Mouse (Mus musculus): ENCODE results near the gene Myt1l.

- peak; percentile 82 for TF ChIP-seq CTCF (IDR thresholded peaks at IDR 0.05)
- TF ChIP-seq EP300 (IDR thresholded peaks at IDR 0.05) = no peak
Observed at GRCm38 (mm10) chr12:29894669-29895068, 366.5 kb downstream of the Myt1l start.

All from lung, postnatal 0 days (tissue).